Mouse (Mus musculus) liver, postnatal 0 days (tissue): ENCODE results near the gene Timm17a. TPM values are rescaled to one million over a fixed set of nuclear protein-coding genes. Genes with fewer than 3 reads are reported as not detected.
A peak's percentile ranks its signal among the peaks of the same experiment; 100 is the strongest.

ENCODE experiments used
- ATAC-seq: fragments of 200-750 bp; cut with Nextera tagmentation; 2 replicates; pipeline ENCODE4 v1.8.0; 2017; ENCODE audit warnings: mild to moderate bottlenecking, moderate library complexity
- DNase-seq: peaks from one replicate; pipeline ENCODE4 v3.0.0-alpha.2; 2016
- H3K27ac ChIP-seq: fragments of 300-500 bp; sonication (generic); 2 replicates; pipeline ENCODE4 v1.5.1; 2014; ENCODE audit warnings: antibody characterized with exemption, moderate library complexity, mild to moderate bottlenecking, low read depth
- H3K27me3 ChIP-seq: fragments of 300-500 bp; sonication (generic); 2 replicates; pipeline ENCODE4 v1.6.1; 2014; ENCODE audit warnings: low read length, control low read depth, mixed read lengths; ENCODE audit not compliant: insufficient read depth
- H3K36me3 ChIP-seq: fragments of 300-500 bp; sonication (generic); replicated peaks from 2 replicates; pipeline ENCODE4 v1.6.1; 2014; ENCODE audit warnings: mild to moderate bottlenecking, control low read depth, low read length, moderate library complexity, mixed read lengths; ENCODE audit not compliant: insufficient read depth
- H3K4me1 ChIP-seq: fragments of 300-500 bp; sonication (generic); 2 replicates; pipeline ENCODE4 v1.6.1; 2014; ENCODE audit warnings: antibody characterized with exemption, mild to moderate bottlenecking, control low read depth; ENCODE audit not compliant: insufficient read depth
- H3K4me2 ChIP-seq: fragments of 300-500 bp; sonication (generic); 2 replicates; pipeline ENCODE4 v1.6.1; 2014; ENCODE audit warnings: low read depth, mild to moderate bottlenecking, low read length, moderate library complexity, mixed read lengths
- H3K4me3 ChIP-seq: fragments of 300-500 bp; sonication (generic); 2 replicates; pipeline ENCODE4 v1.5.1; 2014; ENCODE audit warnings: low read depth, low read length
- H3K9ac ChIP-seq: fragments of 300-500 bp; sonication (generic); replicated peaks from 2 replicates; pipeline ENCODE4 v1.6.1; 2014; ENCODE audit warnings: mild to moderate bottlenecking, moderate library complexity
- H3K9me3 ChIP-seq: fragments of 300-500 bp; sonication (generic); 2 replicates; pipeline ENCODE4 v1.6.1; 2016; ENCODE audit warnings: mild to moderate bottlenecking, control low read depth, low read length, mixed read lengths
- CTCF ChIP-seq: sonication (generic); IDR thresholded peaks from 2 replicates; pipeline ENCODE4 v1.5.1; 2016; ENCODE audit warnings: antibody characterized with exemption, low read depth
- EP300 ChIP-seq: IDR thresholded peaks from 2 replicates; pipeline ENCODE4 v1.6.1; 2016; ENCODE audit warnings: antibody characterized with exemption, low read depth, mild to moderate bottlenecking
- WGBS: fragments of 180-500 bp; shearing (Covaris S2); extraction: QIAGEN DNeasy Blood & Tissue Kit; methylation state at CpG from one replicate; pipeline ENCODE4 v1.1.7; 2014; ENCODE audit not compliant: insufficient replicate concordance; 5-methylcytosine and 5-hydroxymethylcytosine counted together
- polyA plus RNA-seq: library from polyadenylated mRNA; unstranded; fragments of >200 nt; fragmentation: Nextera tagmentation; extraction: Ambion mirVana; gene quantifications from 2 replicates; pipeline ENCODE4 v1.2.1, GENCODE M21; 2015

Gene Timm17a
- polyA plus RNA-seq, 1 experiment from 2014 or later = 122 TPM

- no peaks in the 10 kb centered on the region for H3K9me3 ChIP-seq
- no peak overlapping the region for H3K9ac ChIP-seq
- no peaks in the 10 kb centered on the region for H3K27me3 ChIP-seq
- peaks cover 10% of the 10 kb centered on the region for H3K4me1 ChIP-seq
- no peaks in the 10 kb centered on the region for H3K36me3 ChIP-seq
- ATAC-seq (no peak), DNase-seq (no peak)
- no peak overlapping the region for H3K4me2 ChIP-seq
- no peak overlapping the region for H3K27ac ChIP-seq
- H3K4me3 ChIP-seq = no peak overlapping the region
- 74% methylated on average over 6 of the region's 6 CpGs for WGBS
- TF ChIP-seq CTCF = 0 out of 2 replicates have a peak, but pooled peaks have one; percentile 11
- TF ChIP-seq EP300 = no peak
These were observed 57.3 kb downstream of the Timm17a start for GRCm38 (mm10) chr1:135256299-135256698.

- Histone ChIP-seq H3K9ac (no peak overlapping the region), H3K9me3 (no peaks in the 10 kb centered on the region), H3K4me3 (no peak overlapping the region), H3K4me2 (no peak overlapping the region), H3K27ac (no peak overlapping the region), H3K4me1 (peaks cover 23% of the 10 kb centered on the region), H3K27me3 (no peaks in the 10 kb centered on the region), H3K36me3 (no peaks in the 10 kb centered on the region)
- ATAC-seq (no peak), DNase-seq (no peak)
- 45% methylated on average over 4 of the region's 4 CpGs for WGBS
- TF ChIP-seq EP300 = no peak
- no peak for TF ChIP-seq CTCF
These were observed 60.7 kb downstream of the Timm17a start for GRCm38 (mm10) chr1:135252854-135253253.

- TF ChIP-seq EP300 = no peak
- 81% methylated on average over 8 of the region's 8 CpGs for WGBS
- H3K27me3 ChIP-seq = no peaks in the 10 kb centered on the region
- no peak overlapping the region for H3K4me3 ChIP-seq
- ATAC-seq = no peak
- no peaks in the 10 kb centered on the region for H3K9me3 ChIP-seq
- H3K9ac ChIP-seq = no peak overlapping the region
- no peak for DNase-seq
- no peaks in the 10 kb centered on the region for H3K36me3 ChIP-seq
- no peak overlapping the region for H3K27ac ChIP-seq
- H3K4me2 ChIP-seq = no peak overlapping the region
- H3K4me1 ChIP-seq = peaks cover 23% of the 10 kb centered on the region
These were observed 62.2 kb downstream of the Timm17a start for GRCm38 (mm10) chr1:135251405-135251804.

- TF ChIP-seq CTCF (no peak), EP300 (no peak)
- 27% methylated on average over 2 of the region's 3 CpGs for WGBS
- Histone ChIP-seq H3K36me3 (no peaks in the 10 kb centered on the region), H3K9ac (no peak overlapping the region), H3K9me3 (no peaks in the 10 kb centered on the region), H3K4me3 (no peak overlapping the region), H3K4me1 (peaks cover 23% of the 10 kb centered on the region), H3K27me3 (no peaks in the 10 kb centered on the region), H3K27ac (peak overlapping the region; percentile 44; the same call in 1 of the 2 replicates), H3K4me2 (peak overlapping the region; percentile 35)
- ATAC-seq (peak; percentile 93), DNase-seq (peak; percentile 45)
These were observed 62.9 kb downstream of the Timm17a start for GRCm38 (mm10) chr1:135250706-135251105.

- H3K27me3 ChIP-seq = no peaks in the 10 kb centered on the region
- H3K4me2 ChIP-seq = no peak overlapping the region
- H3K36me3 ChIP-seq = no peaks in the 10 kb centered on the region
- no peak overlapping the region for H3K27ac ChIP-seq
- H3K4me3 ChIP-seq = no peak overlapping the region
- 16% methylated on average over 15 of the region's 15 CpGs for WGBS
- no peak overlapping the region for H3K9ac ChIP-seq
- no peak for TF ChIP-seq CTCF
- TF ChIP-seq EP300 = no peak
- peak; percentile 53 for DNase-seq
- H3K4me1 ChIP-seq = peaks cover 23% of the 10 kb centered on the region
- H3K9me3 ChIP-seq = no peaks in the 10 kb centered on the region
- peak; percentile 44 for ATAC-seq
These were observed 65.1 kb downstream of the Timm17a start for GRCm38 (mm10) chr1:135248434-135248850.

Other genes starting within 250 kb of the Timm17a start
- gene Lgr6, start 208.5 kb downstream of the Timm17a start, polyA plus RNA-seq = 0.06 and 0.32 TPM in 2 replicates
- gene Ptpn7, start 181.1 kb downstream of the Timm17a start, polyA plus RNA-seq = 5.4 and 6.7 TPM in 2 replicates
- gene Arl8a, start 167.0 kb downstream of the Timm17a start, polyA plus RNA-seq = 11.3 and 12.5 TPM in 2 replicates
- not detected in 2 replicates for gene Gpr37l1, start 146.1 kb downstream of the Timm17a start, polyA plus RNA-seq
- 0.59 and 0.67 TPM in 2 replicates for gene Elf3, start 55.2 kb downstream of the Timm17a start, polyA plus RNA-seq
- gene Rnpep, start 29.7 kb downstream of the Timm17a start, polyA plus RNA-seq = 20.0 TPM in 2 replicates
- gene Lmod1, start 11.0 kb upstream of the Timm17a start, polyA plus RNA-seq = 0.13 and 0.14 TPM in 2 replicates
- 1.5 and 1.8 TPM in 2 replicates for gene Shisa4, start 61.5 kb upstream of the Timm17a start, polyA plus RNA-seq
- gene Ipo9, start 116.7 kb upstream of the Timm17a start, polyA plus RNA-seq = 10.2 and 12.1 TPM in 2 replicates